12 mouse cellular contexts compared by ENCODE assay signal in the genomic region with DNA sequence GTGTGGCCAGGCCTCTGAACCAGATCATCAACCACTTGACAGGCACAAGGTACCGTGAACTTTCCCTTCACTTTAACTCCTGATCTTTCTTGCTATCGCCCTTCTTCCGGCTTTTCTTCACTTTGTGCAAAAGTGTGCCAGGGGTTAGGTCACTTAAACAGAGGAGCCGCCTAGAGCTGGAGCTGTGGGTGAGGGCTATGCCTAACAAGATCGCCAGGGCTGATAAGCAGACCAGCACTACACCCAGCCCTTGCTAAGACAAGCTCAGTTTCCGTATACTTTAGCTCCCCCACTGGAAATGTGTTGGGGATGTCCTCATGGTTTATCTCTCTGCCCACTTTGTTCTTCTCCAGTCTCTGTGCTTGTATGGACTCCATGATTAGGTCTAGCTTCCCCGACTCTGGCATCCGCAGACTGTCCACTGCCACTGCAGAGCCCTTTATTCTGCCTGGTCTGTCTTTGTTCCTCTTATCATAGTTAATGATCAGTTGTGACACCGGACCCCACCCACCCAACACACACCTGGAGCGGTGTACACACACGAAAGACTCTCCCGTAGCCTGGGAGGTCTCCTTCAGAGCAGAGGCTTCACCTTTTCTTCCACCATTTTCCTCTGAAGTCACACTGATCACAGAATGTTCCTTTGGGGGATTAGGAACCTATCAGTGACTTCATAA. TPM values are rescaled to one million over a fixed set of nuclear protein-coding genes. Genes with fewer than 3 reads are reported as not detected.
DNase-seq lines count a peak whose midpoint lies in the region; ATAC-seq and TF ChIP-seq lines count a peak whose summit lies in the region.
"Had no signal": no experiment of that assay in that cellular context is flagged by ENCODE, and none has a peak within 500 bp of the region (broad histone marks: within the 10 kb centered on the region; RNA-seq: fewer than 3 reads in every experiment).

No protein-coding gene starts in this region.

- H3K4me1 ChIP-seq in liver, embryonic 11.5 days (replicated peaks; ENCODE audit: control insufficient read depth, insufficient read depth, low read length), result peaks cover 14% of the 10 kb centered on the region
- peaks cover 25% of the 10 kb centered on the region for H3K4me1 ChIP-seq in liver, postnatal 0 days (ENCODE audit: insufficient read depth)
- peaks cover 25% of the 10 kb centered on the region for H3K4me1 ChIP-seq in stomach, embryonic 16.5 days (ENCODE audit: control insufficient read depth, insufficient read depth, low read length)
- H3K4me1 ChIP-seq in hindbrain, embryonic 16.5 days (ENCODE audit: control insufficient read depth, insufficient read depth, low read depth, low read length), result peaks cover under 1% of the 10 kb centered on the region

- H3K27ac ChIP-seq in liver, embryonic 11.5 days (ENCODE audit: low read depth, low read length), result no peak overlapping the region
- H3K27ac ChIP-seq in liver, postnatal 0 days (ENCODE audit: low read depth), result peak overlapping the region; percentile 67
- H3K27ac ChIP-seq in stomach, embryonic 16.5 days (ENCODE audit: low read length), result peak overlapping the region; percentile 82
- H3K27ac ChIP-seq in hindbrain, embryonic 16.5 days (ENCODE audit: low read depth, low read length), result no peak overlapping the region
- H3K27ac ChIP-seq: heart, embryonic 15.5 days; kidney, postnatal 0 days had no signal

- peak; percentile 47; the same call in 1 of the 2 replicates for ATAC-seq in liver, embryonic 11.5 days (replicated peaks; ENCODE audit: low FRiP score)
- peak; percentile 41 for ATAC-seq in granulocyte monocyte progenitor cell, adult 5-6 weeks (replicated peaks; ENCODE audit: poor library complexity, severe bottlenecking)
- ATAC-seq in liver, postnatal 0 days, result peak; percentile 77
- peak; percentile 69; the same call in 1 of the 2 replicates for ATAC-seq in stomach, embryonic 16.5 days (ENCODE audit: insufficient read depth, low FRiP score)
- no peak for ATAC-seq in cerebellum, adult (ENCODE audit: insufficient number of reproducible peaks, low FRiP score, low TSS enrichment)
- ATAC-seq in hindbrain, embryonic 16.5 days, result no peak

- TF ChIP-seq EP300 in liver, postnatal 0 days (IDR thresholded peaks at IDR 0.05; ENCODE audit: low read depth), result no peak

- 50% methylated on average over 12 of the region's 12 CpGs for WGBS in liver, embryonic 11.5 days
- WGBS in liver, postnatal 0 days (ENCODE audit: insufficient replicate concordance), result 39% methylated on average over 12 of the region's 12 CpGs
- 67% methylated on average over 12 of the region's 12 CpGs for WGBS in stomach, embryonic 16.5 days
- WGBS in hindbrain, embryonic 16.5 days, result 87% methylated on average over 12 of the region's 12 CpGs

- H3K9me3 ChIP-seq in liver, embryonic 11.5 days (ENCODE audit: control insufficient read depth, low read length), result no peaks in the 10 kb centered on the region
- H3K9me3 ChIP-seq in liver, postnatal 0 days (ENCODE audit: low read length), result no peaks in the 10 kb centered on the region
- no peaks in the 10 kb centered on the region for H3K9me3 ChIP-seq in stomach, embryonic 16.5 days (replicated peaks; ENCODE audit: control insufficient read depth, low read length)
- no peaks in the 10 kb centered on the region for H3K9me3 ChIP-seq in hindbrain, embryonic 16.5 days (ENCODE audit: control insufficient read depth, low read length)
- H3K9me3 ChIP-seq: heart, embryonic 15.5 days had no signal

- H3K9ac ChIP-seq in liver, embryonic 11.5 days (ENCODE audit: low read depth, low read length), result no peak overlapping the region
- no peak overlapping the region for H3K9ac ChIP-seq in liver, postnatal 0 days (replicated peaks)
- no peak overlapping the region for H3K9ac ChIP-seq in stomach, embryonic 16.5 days (ENCODE audit: low read length)
- no peak overlapping the region for H3K9ac ChIP-seq in hindbrain, embryonic 16.5 days (ENCODE audit: low read depth, low read length)
- H3K9ac ChIP-seq: heart, embryonic 15.5 days had no signal

- DNase-seq in liver, embryonic 11.5 days (ENCODE audit: low spot score), result no peak
- no peak for DNase-seq in liver
- DNase-seq in liver, postnatal 0 days, result peak; percentile 28
- no peak for DNase-seq in kidney, postnatal 14 days
- DNase-seq: adrenal gland, postnatal 25 days; cerebellum, adult 2 months had no signal

- no peak overlapping the region for H3K4me2 ChIP-seq in liver, embryonic 11.5 days
- peak overlapping the region; percentile 29 for H3K4me2 ChIP-seq in liver, postnatal 0 days (ENCODE audit: low read depth, low read length)
- no peak overlapping the region for H3K4me2 ChIP-seq in stomach, embryonic 16.5 days (ENCODE audit: low read depth, low read length)
- H3K4me2 ChIP-seq in hindbrain, embryonic 16.5 days (ENCODE audit: low read length), result no peak overlapping the region
- H3K4me2 ChIP-seq: heart, embryonic 15.5 days had no signal

- H3K27me3 ChIP-seq in liver, embryonic 11.5 days (replicated peaks; ENCODE audit: control insufficient read depth, insufficient read depth, low read length), result no peaks in the 10 kb centered on the region; the same call in none of the 2 replicates
- no peaks in the 10 kb centered on the region for H3K27me3 ChIP-seq in liver, postnatal 0 days (ENCODE audit: insufficient read depth, low read length)
- no peaks in the 10 kb centered on the region for H3K27me3 ChIP-seq in stomach, embryonic 16.5 days (ENCODE audit: control insufficient read depth, insufficient read depth, low read length)
- H3K27me3 ChIP-seq in hindbrain, embryonic 16.5 days (replicated peaks; ENCODE audit: control insufficient read depth, insufficient read depth, low read length), result no peaks in the 10 kb centered on the region
- H3K27me3 ChIP-seq: heart, embryonic 15.5 days had no signal

- no peak overlapping the region for H3K4me3 ChIP-seq in liver, embryonic 11.5 days (ENCODE audit: low read depth, low read length)
- no peak overlapping the region for H3K4me3 ChIP-seq in liver, postnatal 0 days (ENCODE audit: low read depth, low read length)
- H3K4me3 ChIP-seq in stomach, embryonic 16.5 days (replicated peaks; ENCODE audit: low read length), result no peak overlapping the region
- H3K4me3 ChIP-seq in hindbrain, embryonic 16.5 days (ENCODE audit: low read length), result no peak overlapping the region
- H3K4me3 ChIP-seq: heart, embryonic 15.5 days had no signal

- no peak for TF ChIP-seq CTCF in liver, postnatal 0 days (IDR thresholded peaks at IDR 0.05; ENCODE audit: low read depth)

- no peaks in the 10 kb centered on the region for H3K36me3 ChIP-seq in liver, embryonic 11.5 days (ENCODE audit: control insufficient read depth, insufficient read depth, low read length)
- no peaks in the 10 kb centered on the region for H3K36me3 ChIP-seq in liver, postnatal 0 days (replicated peaks; ENCODE audit: insufficient read depth, low read length)
- no peaks in the 10 kb centered on the region for H3K36me3 ChIP-seq in stomach, embryonic 16.5 days (ENCODE audit: control insufficient read depth, insufficient read depth, low read length)
- H3K36me3 ChIP-seq in hindbrain, embryonic 16.5 days (ENCODE audit: control insufficient read depth, insufficient read depth, low read length), result no peaks in the 10 kb centered on the region
- H3K36me3 ChIP-seq: heart, embryonic 15.5 days had no signal

RNA-seq across cellular contexts. Expression of gene Eml4, which starts 43.6 kb away (rescaled TPM):
- polyA plus RNA-seq in liver, embryonic 11.5 days (2014; fragmentation: Nextera tagmentation; extraction: Ambion mirVana), result 26.2 and 28.3 TPM in 2 replicates
- total RNA-seq in granulocyte monocyte progenitor cell, adult 5-6 weeks (2014; fragmentation: Nextera tagmentation), result 33.7 and 42.4 TPM in 2 replicates
- 82.3 and 87.2 TPM in 2 replicates for total RNA-seq in granulocyte monocyte progenitor cell, adult 5-6 weeks (2017)
- polyA plus RNA-seq in liver, postnatal 0 days (2015; fragmentation: Nextera tagmentation; extraction: Ambion mirVana), result 3.8 and 4.7 TPM in 2 replicates
- 21.4 and 24.2 TPM in 2 replicates for polyA plus RNA-seq in stomach, embryonic 16.5 days (2015; fragmentation: Nextera tagmentation; extraction: Ambion mirVana)
- 22.7 and 28.0 TPM in 2 replicates for polyA plus RNA-seq in hindbrain, embryonic 16.5 days (2015; fragmentation: Nextera tagmentation; extraction: Ambion mirVana)

Comparison
In these comparisons a context has a peak if more than half of its experiments do, and no peak if none do; other contexts are left out.
1. H3K27ac ChIP-seq: peak in liver, postnatal 0 days (single experiment) and stomach, embryonic 16.5 days (single experiment); none in liver, embryonic 11.5 days (single experiment) and hindbrain, embryonic 16.5 days (single experiment).
2. ATAC-seq: peak in liver, embryonic 11.5 days (single experiment), granulocyte monocyte progenitor cell, adult 5-6 weeks (single experiment), liver, postnatal 0 days (single experiment) and stomach, embryonic 16.5 days (single experiment); none in cerebellum, adult (single experiment) and hindbrain, embryonic 16.5 days (single experiment).